Mouse (Mus musculus) CD4-positive, CD25-positive, alpha-beta regulatory T cell, adult 2 months (primary cell): Measurements from ENCODE around the gene Ppp1r13b.
A peak's percentile ranks its signal among the peaks of the same experiment; 100 is the strongest.

Source experiments
- DNase-seq: peaks from one replicate; pipeline ENCODE4 v3.0.0-alpha.2; 2012; ENCODE audit warnings: low read depth, low spot score

Gene Ppp1r13b

GRCm38 (mm10) chr12:111920046-111920445 is 12.1 kb upstream of the Ppp1r13b start:
- DNase-seq: no peak

GRCm38 (mm10) chr12:111916514-111917217 is 8.8 kb upstream of the Ppp1r13b start:
- DNase-seq: no peak

- DNase-seq: no peak
Observed at GRCm38 (mm10) chr12:111915781-111916180, 7.9 kb upstream of the Ppp1r13b start.

- peak; percentile 55 for DNase-seq
Observed at GRCm38 (mm10) chr12:111914031-111914430, 6.1 kb upstream of the Ppp1r13b start.

GRCm38 (mm10) chr12:111912802-111913201 is 4.9 kb upstream of the Ppp1r13b start:
- peak; percentile 28 for DNase-seq

- DNase-seq: peak; percentile 60
Observed at GRCm38 (mm10) chr12:111911796-111912195, 3.9 kb upstream of the Ppp1r13b start.

- DNase-seq: no peak
Observed at GRCm38 (mm10) chr12:111911171-111911760, 3.4 kb upstream of the Ppp1r13b start.

GRCm38 (mm10) chr12:111908997-111909550 is 1.2 kb upstream of the Ppp1r13b start:
- no peak for DNase-seq

GRCm38 (mm10) chr12:111907421-111907891 is 454 bp downstream of the Ppp1r13b start:
- DNase-seq: peak; percentile 85

GRCm38 (mm10) chr12:111906309-111906875 is 1.5 kb downstream of the Ppp1r13b start:
- no peak for DNase-seq

GRCm38 (mm10) chr12:111902488-111902887 is 5.4 kb downstream of the Ppp1r13b start:
- DNase-seq: peak; percentile 35

GRCm38 (mm10) chr12:111901105-111901875 is 6.6 kb downstream of the Ppp1r13b start:
- DNase-seq: no peak

- DNase-seq: no peak
Observed at GRCm38 (mm10) chr12:111899646-111900045, 8.3 kb downstream of the Ppp1r13b start.

GRCm38 (mm10) chr12:111898686-111899085 is 9.2 kb downstream of the Ppp1r13b start:
- DNase-seq: no peak

- peak; percentile 64 for DNase-seq
Observed at GRCm38 (mm10) chr12:111896908-111897661, 10.8 kb downstream of the Ppp1r13b start.

GRCm38 (mm10) chr12:111894082-111894481 is 13.8 kb downstream of the Ppp1r13b start:
- no peak for DNase-seq

GRCm38 (mm10) chr12:111892981-111893380 is 14.9 kb downstream of the Ppp1r13b start:
- DNase-seq: no peak

- no peak for DNase-seq
Observed at GRCm38 (mm10) chr12:111891800-111892199, 16.1 kb downstream of the Ppp1r13b start.

- DNase-seq: no peak
Observed at GRCm38 (mm10) chr12:111889251-111889650, 18.7 kb downstream of the Ppp1r13b start.

- no peak for DNase-seq
Observed at GRCm38 (mm10) chr12:111888303-111888864, 19.5 kb downstream of the Ppp1r13b start.

- DNase-seq: no peak
Observed at GRCm38 (mm10) chr12:111887005-111887404, 20.9 kb downstream of the Ppp1r13b start.
